Mouse (Mus musculus) mouse trophoblast stem cell (cell line): ENCODE results near the gene Cdca8.
"Not testable (repeated sequence)": the region's sequence is repeated elsewhere in the genome, so short reads cannot be mapped to it uniquely, and the experiment has no call there.

ENCODE experiments used
- in situ Hi-C, 2 experiments: fragments of 300-500 bp; cut with MseI, MboI; formaldehyde crosslinking; loops; 2 replicates in 1 of 2; 3 replicates in 1 of 2; pipeline ENCODE4 v1.15.1; 2025

Gene Cdca8

GRCm38 (mm10) chr4:124939211-124939610 is at the start of gene Cdca8:
Gene Cdca8, minus strand, starts transcription at chr4:124939311.
- in situ Hi-C loops: not testable (repeated sequence)

- in situ Hi-C loops: no loop called here
Measured at GRCm38 (mm10) chr4:124988382-124988781, 49.3 kb upstream of the Cdca8 start.

- in situ Hi-C loops: no loop called here
Measured at GRCm38 (mm10) chr4:124987711-124988097, 48.6 kb upstream of the Cdca8 start.

- in situ Hi-C loops: no loop called here
Measured at GRCm38 (mm10) chr4:124986739-124987710, 47.9 kb upstream of the Cdca8 start.

- in situ Hi-C loops: no loop called here
Measured at GRCm38 (mm10) chr4:124985671-124986602, 46.8 kb upstream of the Cdca8 start, which contains the start of gene Rspo1. Gene Rspo1, plus strand, starts transcription at chr4:124986430.

GRCm38 (mm10) chr4:124984871-124985670 is 46.0 kb upstream of the Cdca8 start:
- in situ Hi-C loops: no loop called here

GRCm38 (mm10) chr4:124983893-124984526 is 44.9 kb upstream of the Cdca8 start:
- in situ Hi-C loops: no loop called here

GRCm38 (mm10) chr4:124978201-124978600 is 39.1 kb upstream of the Cdca8 start:
- in situ Hi-C loops: no loop called here

- in situ Hi-C loops: no loop called here
Measured at GRCm38 (mm10) chr4:124973296-124973695, 34.2 kb upstream of the Cdca8 start.

- in situ Hi-C loops: no loop called here
Measured at GRCm38 (mm10) chr4:124972316-124972715, 33.2 kb upstream of the Cdca8 start.

- in situ Hi-C loops: no loop called here
Measured at GRCm38 (mm10) chr4:124971094-124971493, 32.0 kb upstream of the Cdca8 start.

GRCm38 (mm10) chr4:124970677-124971076 is 31.6 kb upstream of the Cdca8 start:
- in situ Hi-C loops: no loop called here

GRCm38 (mm10) chr4:124970194-124970593 is 31.1 kb upstream of the Cdca8 start:
- in situ Hi-C loops: no loop called here

GRCm38 (mm10) chr4:124969219-124969848 is 30.2 kb upstream of the Cdca8 start:
- in situ Hi-C loops: no loop called here

- in situ Hi-C loops: no loop called here
Measured at GRCm38 (mm10) chr4:124968711-124969110, 29.6 kb upstream of the Cdca8 start.

GRCm38 (mm10) chr4:124964912-124965599 is 25.9 kb upstream of the Cdca8 start:
- in situ Hi-C loops: no loop called here

- in situ Hi-C loops: no loop called here
Measured at GRCm38 (mm10) chr4:124962576-124962975, 23.5 kb upstream of the Cdca8 start.

- in situ Hi-C loops: no loop called here
Measured at GRCm38 (mm10) chr4:124960940-124961339, 21.8 kb upstream of the Cdca8 start.

GRCm38 (mm10) chr4:124959062-124959461 is 20.0 kb upstream of the Cdca8 start:
- in situ Hi-C loops: loop anchor here in 1 of 2 experiments (5.0 kb wide), 1 partner anchor 63 kb away; no protein-coding TSS in a partner anchor
